Mouse (Mus musculus) leukemia stem cell, adult 10-12 weeks (primary cell): ENCODE measurements around the gene Igf2bp1. TPM values are rescaled to one million over a fixed set of nuclear protein-coding genes. Genes with fewer than 3 reads are reported as not detected.

ENCODE experiments used
- polyA plus RNA-seq: library from polyadenylated mRNA; stranded (reverse); fragments of >175 nt; gene quantifications from 2 replicates; pipeline ENCODE4 v1.2.3, GENCODE M21; 2012; ENCODE audit warnings: low replicate concordance

Gene Igf2bp1
- not detected in 2 replicates for polyA plus RNA-seq

GRCm38 (mm10) chr11:96005403-96006271 is at the start of gene Igf2bp1:
Igf2bp1 (minus strand) TSS chr11:96005940.

GRCm38 (mm10) chr11:96034596-96035052 is 28.9 kb upstream of the Igf2bp1 start, which contains the start of gene Snf8:
Snf8 (plus strand) TSS chr11:96034885.

GRCm38 (mm10) chr11:95914571-95914991 is 91.2 kb downstream of the Igf2bp1 start, which contains the start of gene B4galnt2:
B4galnt2 (minus strand) TSS chr11:95914891.

Other genes starting within 250 kb of the Igf2bp1 start
- gene Phospho1, start 181.4 kb downstream of the Igf2bp1 start, polyA plus RNA-seq = 113 and 134 TPM in 2 replicates
- gene Gngt2, start 168.7 kb downstream of the Igf2bp1 start, polyA plus RNA-seq = 9.1 and 9.8 TPM in 2 replicates
- gene Abi3, start 163.5 kb downstream of the Igf2bp1 start, polyA plus RNA-seq = 164 and 299 TPM in 2 replicates
- gene B4galnt2, start 91.0 kb downstream of the Igf2bp1 start, polyA plus RNA-seq = not detected in 2 replicates
- gene Gip, start 18.6 kb upstream of the Igf2bp1 start, polyA plus RNA-seq = not detected in 2 replicates
- gene Snf8, start 28.9 kb upstream of the Igf2bp1 start, polyA plus RNA-seq = 37.2 and 86.8 TPM in 2 replicates
- 16.2 and 20.6 TPM in 2 replicates for gene Ube2z, start 59.4 kb upstream of the Igf2bp1 start, polyA plus RNA-seq
- gene Atp5g1, start 69.7 kb upstream of the Igf2bp1 start, polyA plus RNA-seq = 63.0 and 508 TPM in 2 replicates
- gene Calcoco2, start 106.0 kb upstream of the Igf2bp1 start, polyA plus RNA-seq = not detected in 2 replicates
- 0.10 TPM in 1 of 2 replicates, not detected in the other for gene Ttll6, start 127.8 kb upstream of the Igf2bp1 start, polyA plus RNA-seq
- gene Hoxb13, start 188.4 kb upstream of the Igf2bp1 start, polyA plus RNA-seq = not detected in 2 replicates